Mouse (Mus musculus) intestine, embryonic 14.5 days (tissue): Measurements from ENCODE around the gene Psmc4. TPM values are rescaled to one million over a fixed set of nuclear protein-coding genes. Genes with fewer than 3 reads are reported as not detected.
A peak's percentile ranks its signal among the peaks of the same experiment; 100 is the strongest.

ENCODE experiments used
- ATAC-seq: fragments of 200-750 bp; cut with Nextera tagmentation; replicated peaks from 2 replicates; pipeline ENCODE4 v1.8.0; 2017; ENCODE audit warnings: low read depth, moderate number of reproducible peaks, moderate TSS enrichment, moderate library complexity; ENCODE audit not compliant: low FRiP score, low TSS enrichment
- DNase-seq: peaks from one replicate; pipeline ENCODE4 v3.0.0-alpha.2; 2018; ENCODE audit warnings: low spot score
- H3K27ac ChIP-seq: fragments of 300-500 bp; sonication (generic); 2 replicates; pipeline ENCODE4 v1.5.1; 2014; ENCODE audit warnings: low read depth, mild to moderate bottlenecking, control low read depth
- H3K27me3 ChIP-seq: fragments of 300-500 bp; sonication (generic); replicated peaks from 2 replicates; pipeline ENCODE4 v1.6.1; 2014; ENCODE audit warnings: low read length, control low read depth; ENCODE audit not compliant: control insufficient read depth, insufficient read depth
- H3K36me3 ChIP-seq: fragments of 300-500 bp; sonication (generic); 2 replicates; pipeline ENCODE4 v1.6.1; 2014; ENCODE audit warnings: low read length, control low read depth; ENCODE audit not compliant: control insufficient read depth, insufficient read depth
- H3K4me1 ChIP-seq: fragments of 300-500 bp; sonication (generic); replicated peaks from 2 replicates; pipeline ENCODE4 v1.6.1; 2014; ENCODE audit warnings: low read length, control low read depth, mixed read lengths; ENCODE audit not compliant: control insufficient read depth, insufficient read depth
- H3K4me2 ChIP-seq: fragments of 300-500 bp; sonication (generic); 2 replicates; pipeline ENCODE4 v1.6.1; 2014; ENCODE audit warnings: low read length
- H3K4me3 ChIP-seq: fragments of 300-500 bp; sonication (generic); 2 replicates; pipeline ENCODE4 v1.5.1; 2014; ENCODE audit warnings: low read depth, low read length, control low read depth, mixed read lengths
- H3K9ac ChIP-seq: fragments of 300-500 bp; sonication (generic); 2 replicates; pipeline ENCODE4 v1.6.1; 2014; ENCODE audit warnings: mild to moderate bottlenecking, low read length
- H3K9me3 ChIP-seq: fragments of 300-500 bp; sonication (generic); 2 replicates; pipeline ENCODE4 v1.6.1; 2016; ENCODE audit warnings: low read length, control low read depth; ENCODE audit not compliant: control insufficient read depth
- WGBS: fragments of 180-500 bp; shearing (Covaris S2); extraction: QIAGEN DNeasy Blood & Tissue Kit; methylation state at CpG from one replicate; pipeline ENCODE4 v1.1.7; 2014; 5-methylcytosine and 5-hydroxymethylcytosine counted together
- polyA plus RNA-seq: library from polyadenylated mRNA; unstranded; fragments of >200 nt; fragmentation: Nextera tagmentation; extraction: Ambion mirVana; gene quantifications from 2 replicates; pipeline ENCODE4 v1.2.1, GENCODE M21; 2014

Gene Psmc4
- polyA plus RNA-seq = 281 and 298 TPM in 2 replicates

- Histone ChIP-seq H3K4me2 (peak within 1 kb of the TSS; percentile 74), H3K36me3 (peaks cover 41% of the 10 kb centered on the region), H3K4me3 (peak within 1 kb of the TSS; percentile 85), H3K9me3 (no peaks in the 10 kb centered on the region), H3K27ac (0 out of 2 replicates have a peak within 1 kb of the TSS, but pooled peaks have one; percentile 22), H3K4me1 (peaks cover 13% of the 10 kb centered on the region; the same call in 1 of the 2 replicates), H3K9ac (peak within 1 kb of the TSS; percentile 75), H3K27me3 (no peaks in the 10 kb centered on the region)
- ATAC-seq (peak; percentile 97), DNase-seq (peak; percentile 94)
- WGBS = under 1% methylated on average over 52 of the region's 52 CpGs
These were observed at the start of gene Psmc4 for GRCm38 (mm10) chr7:28049476-28050409. TSS of gene Psmc4 (minus strand) at chr7:28050101.

- Histone ChIP-seq H3K9ac (no peak overlapping the region), H3K27ac (no peak overlapping the region), H3K4me3 (no peak overlapping the region), H3K9me3 (peaks cover 5% of the 10 kb centered on the region), H3K4me1 (no peaks in the 10 kb centered on the region), H3K27me3 (no peaks in the 10 kb centered on the region), H3K36me3 (no peaks in the 10 kb centered on the region), H3K4me2 (no peak overlapping the region)
- DNase-seq = no peak
- ATAC-seq = no peak
- WGBS = 95% methylated on average over 16 of the region's 16 CpGs
These were observed 49.2 kb upstream of the Psmc4 start for GRCm38 (mm10) chr7:28099101-28099500.

GRCm38 (mm10) chr7:28093541-28093940, 43.6 kb upstream of the Psmc4 start:
- WGBS = 43% methylated on average over 11 of the region's 11 CpGs
- H3K27me3 ChIP-seq = no peaks in the 10 kb centered on the region
- ATAC-seq (no peak), DNase-seq (no peak)
- H3K4me3 ChIP-seq = no peak overlapping the region
- no peaks in the 10 kb centered on the region for H3K36me3 ChIP-seq
- H3K9ac ChIP-seq = no peak overlapping the region
- H3K9me3 ChIP-seq = peaks cover under 1% of the 10 kb centered on the region; the same call in 1 of the 2 replicates
- no peak overlapping the region for H3K4me2 ChIP-seq
- no peak overlapping the region for H3K27ac ChIP-seq
- H3K4me1 ChIP-seq = no peaks in the 10 kb centered on the region

GRCm38 (mm10) chr7:28086236-28086635, 36.3 kb upstream of the Psmc4 start:
- WGBS = 77% methylated on average over 16 of the region's 16 CpGs
- DNase-seq = no peak
- ATAC-seq = no peak

GRCm38 (mm10) chr7:28084215-28084614, 34.3 kb upstream of the Psmc4 start:
- Histone ChIP-seq H3K4me1 (no peaks in the 10 kb centered on the region), H3K27me3 (no peaks in the 10 kb centered on the region), H3K27ac (no peak overlapping the region), H3K4me2 (no peak overlapping the region), H3K4me3 (no peak overlapping the region), H3K36me3 (no peaks in the 10 kb centered on the region), H3K9me3 (no peaks in the 10 kb centered on the region), H3K9ac (no peak overlapping the region)
- DNase-seq (no peak), ATAC-seq (no peak)
- 76% methylated on average over 7 of the region's 7 CpGs for WGBS

More at GRCm38 (mm10) chr7:28086236-28086635, 36.3 kb upstream of the Psmc4 start:
- H3K4me2 ChIP-seq = no peak overlapping the region
- H3K36me3 ChIP-seq = no peaks in the 10 kb centered on the region
- H3K27me3 ChIP-seq = no peaks in the 10 kb centered on the region
- H3K27ac ChIP-seq = no peak overlapping the region
- no peak overlapping the region for H3K4me3 ChIP-seq
- no peaks in the 10 kb centered on the region for H3K9me3 ChIP-seq
- H3K4me1 ChIP-seq = no peaks in the 10 kb centered on the region
- no peak overlapping the region for H3K9ac ChIP-seq

- H3K27me3 ChIP-seq = no peaks in the 10 kb centered on the region
- 84% methylated on average over 21 of the region's 21 CpGs for WGBS
- no peak within 1 kb of the TSS for H3K4me3 ChIP-seq
- no peak within 1 kb of the TSS for H3K4me2 ChIP-seq
- H3K27ac ChIP-seq = no peak within 1 kb of the TSS
- H3K4me1 ChIP-seq = no peaks in the 10 kb centered on the region
- DNase-seq (no peak), ATAC-seq (no peak; the same call in 1 of the 2 replicates)
- H3K9ac ChIP-seq = no peak within 1 kb of the TSS
- H3K9me3 ChIP-seq = no peaks in the 10 kb centered on the region
- H3K36me3 ChIP-seq = no peaks in the 10 kb centered on the region
These were observed 20.8 kb upstream of the Psmc4 start, which contains the start of gene Fcgbp for GRCm38 (mm10) chr7:28070531-28071298. TSS of gene Fcgbp (plus strand) at chr7:28071236.

GRCm38 (mm10) chr7:28069546-28070172, 19.8 kb upstream of the Psmc4 start:
- Histone ChIP-seq H3K9me3 (no peaks in the 10 kb centered on the region), H3K36me3 (no peaks in the 10 kb centered on the region), H3K27me3 (no peaks in the 10 kb centered on the region), H3K27ac (no peak overlapping the region), H3K4me1 (no peaks in the 10 kb centered on the region), H3K4me3 (no peak overlapping the region), H3K4me2 (no peak overlapping the region), H3K9ac (no peak overlapping the region)
- ATAC-seq (peak; percentile 77), DNase-seq (no peak)
- WGBS = 28% methylated on average over 3 of the region's 3 CpGs

- Histone ChIP-seq H3K27ac (no peak overlapping the region), H3K36me3 (no peaks in the 10 kb centered on the region), H3K4me2 (no peak overlapping the region), H3K4me1 (no peaks in the 10 kb centered on the region), H3K9me3 (no peaks in the 10 kb centered on the region), H3K9ac (no peak overlapping the region), H3K27me3 (no peaks in the 10 kb centered on the region), H3K4me3 (no peak overlapping the region)
- ATAC-seq (no peak), DNase-seq (no peak)
- WGBS = 74% methylated on average over 3 of the region's 3 CpGs
These were observed 18.8 kb upstream of the Psmc4 start for GRCm38 (mm10) chr7:28068661-28069060.
